Mouse (Mus musculus) CD8-positive naive resting alpha-beta T cell, adult 2 months (primary cell): ENCODE measurements around the gene Agfg2.

Experiments
- DNase-seq, 2 experiments: peaks; one replicate each; pipeline ENCODE4 v3.0.0; 2022; ENCODE audit warnings: low read depth in 2 of 2, low spot score in 2 of 2

Gene Agfg2

GRCm38 (mm10) chr5:137684294-137685123, at the start of gene Agfg2:
Agfg2 (minus strand) TSS chr5:137684726.
- DNase-seq, result peak; percentile 96 to 97

- DNase-seq, result no peak
These were observed 49.2 kb upstream of the Agfg2 start for GRCm38 (mm10) chr5:137733638-137734288.

GRCm38 (mm10) chr5:137726767-137727166, 42.2 kb upstream of the Agfg2 start:
- no peak for DNase-seq

- DNase-seq, result no peak
These were observed 39.3 kb upstream of the Agfg2 start for GRCm38 (mm10) chr5:137723840-137724239.

GRCm38 (mm10) chr5:137720558-137721164, 36.1 kb upstream of the Agfg2 start:
- peak in 1 of 2 experiments; percentile 23 for DNase-seq

GRCm38 (mm10) chr5:137719088-137719487, 34.6 kb upstream of the Agfg2 start:
- no peak for DNase-seq

GRCm38 (mm10) chr5:137718020-137718790, 33.7 kb upstream of the Agfg2 start:
- DNase-seq, result no peak

- no peak for DNase-seq
These were observed 31.2 kb upstream of the Agfg2 start for GRCm38 (mm10) chr5:137715685-137716084.

- DNase-seq, result no peak
These were observed 28.9 kb upstream of the Agfg2 start for GRCm38 (mm10) chr5:137713454-137713853.

- peak; percentile 73 to 84 for DNase-seq
These were observed 22.5 kb upstream of the Agfg2 start for GRCm38 (mm10) chr5:137706913-137707633.

- no peak for DNase-seq
These were observed 20.7 kb upstream of the Agfg2 start for GRCm38 (mm10) chr5:137705242-137705641.

- DNase-seq, result no peak
These were observed 15.3 kb upstream of the Agfg2 start for GRCm38 (mm10) chr5:137699850-137700249.

GRCm38 (mm10) chr5:137699080-137699479, 14.6 kb upstream of the Agfg2 start:
- DNase-seq, result no peak

GRCm38 (mm10) chr5:137695930-137696329, 11.4 kb upstream of the Agfg2 start:
- DNase-seq, result no peak

- DNase-seq, result no peak
These were observed 10.3 kb upstream of the Agfg2 start for GRCm38 (mm10) chr5:137694796-137695195.

- no peak for DNase-seq
These were observed 7.4 kb upstream of the Agfg2 start for GRCm38 (mm10) chr5:137691881-137692280.

- no peak for DNase-seq
These were observed 6.0 kb upstream of the Agfg2 start for GRCm38 (mm10) chr5:137690531-137690930.

GRCm38 (mm10) chr5:137689974-137690373, 5.4 kb upstream of the Agfg2 start:
- no peak for DNase-seq

- peak; percentile 14 to 20 for DNase-seq
These were observed 1.7 kb upstream of the Agfg2 start for GRCm38 (mm10) chr5:137686127-137686790.

- DNase-seq, result no peak
These were observed 1.1 kb upstream of the Agfg2 start for GRCm38 (mm10) chr5:137685653-137686052.
